Comparison of ENCODE assay signal across 9 mouse cellular contexts in the genomic region with DNA sequence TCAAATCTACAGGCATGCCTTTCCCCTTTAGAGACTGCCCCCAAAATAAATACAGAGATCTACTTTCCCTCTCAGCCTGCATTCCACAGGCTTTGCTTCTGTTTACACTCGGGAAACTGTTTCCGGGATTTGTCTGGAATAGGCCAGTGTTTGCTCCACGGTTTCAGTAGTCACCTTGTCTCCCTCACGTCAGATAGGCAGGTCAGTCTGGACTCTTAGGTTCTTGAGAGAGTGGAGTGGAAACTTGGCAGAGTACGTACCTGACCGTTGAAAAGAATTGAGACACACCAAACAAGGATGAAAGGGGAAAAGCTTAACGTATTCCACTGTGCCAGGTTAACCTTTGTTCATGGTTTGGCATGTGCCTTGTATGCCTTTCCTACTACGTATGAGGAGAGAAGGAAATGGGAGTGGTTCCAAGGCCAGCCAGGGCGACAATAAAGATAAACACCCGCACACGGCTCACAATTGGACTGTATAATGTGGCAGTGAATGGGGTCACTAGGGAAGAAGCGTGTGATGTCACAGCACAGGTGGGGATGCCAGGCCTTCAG. TPM values are rescaled to one million over a fixed set of nuclear protein-coding genes. Genes with fewer than 3 reads are reported as not detected.
DNase-seq lines count a peak whose midpoint lies in the region; ATAC-seq and TF ChIP-seq lines count a peak whose summit lies in the region.
"Had no signal": no experiment of that assay in that cellular context is flagged by ENCODE, and none has a peak within 500 bp of the region (broad histone marks: within the 10 kb centered on the region; RNA-seq: fewer than 3 reads in every experiment).

No protein-coding gene starts in this region.

- 0 out of 2 replicates have a peak overlapping the region, but pooled peaks have one; percentile 9 for H3K9ac ChIP-seq in embryonic facial prominence, embryonic 14.5 days (ENCODE audit: low read depth, low read length)
- H3K9ac ChIP-seq in intestine, postnatal 0 days (ENCODE audit: low read depth, low read length): peak overlapping the region; percentile 35

- WGBS in embryonic facial prominence, embryonic 14.5 days: 42% methylated on average over 12 of the region's 12 CpGs
- WGBS in intestine, postnatal 0 days: 12% methylated on average over 12 of the region's 12 CpGs

- peak overlapping the region; percentile 22 for H3K4me3 ChIP-seq in brown adipose tissue, adult 24 weeks (ENCODE audit: insufficient read depth, low read depth, low read length)
- no peak overlapping the region for H3K4me3 ChIP-seq in embryonic facial prominence, embryonic 14.5 days (ENCODE audit: low read depth, low read length)
- H3K4me3 ChIP-seq in intestine, postnatal 0 days (ENCODE audit: low read depth, low read length): 0 out of 2 replicates have a peak overlapping the region, but pooled peaks have one; percentile 7
- H3K4me3 ChIP-seq: myocyte had no signal

- TF ChIP-seq CTCF in intestine, postnatal 0 days (IDR thresholded peaks at IDR 0.05; ENCODE audit: low read depth): no peak

- H3K4me1 ChIP-seq in brown adipose tissue, adult 24 weeks (ENCODE audit: control insufficient read depth, insufficient read depth, insufficient read length, low read length): peaks cover 10% of the 10 kb centered on the region; the same call in 1 of the 2 replicates
- peaks cover 5% of the 10 kb centered on the region; the same call in 1 of the 2 replicates for H3K4me1 ChIP-seq in embryonic facial prominence, embryonic 14.5 days (ENCODE audit: control insufficient read depth, insufficient read depth, low read length)
- peaks cover 2% of the 10 kb centered on the region; the same call in 1 of the 2 replicates for H3K4me1 ChIP-seq in intestine, postnatal 0 days (replicated peaks; ENCODE audit: control insufficient read depth, insufficient read depth, low read length)

- peak; percentile 60; the same call in 1 of the 2 replicates for ATAC-seq in embryonic facial prominence, embryonic 14.5 days (ENCODE audit: low read depth)
- ATAC-seq in intestine, postnatal 0 days: peak; percentile 96

- H3K36me3 ChIP-seq in embryonic facial prominence, embryonic 14.5 days (ENCODE audit: control insufficient read depth, insufficient read depth, low read length): no peaks in the 10 kb centered on the region
- H3K36me3 ChIP-seq in intestine, postnatal 0 days (ENCODE audit: control insufficient read depth, insufficient read depth): no peaks in the 10 kb centered on the region

- no peaks in the 10 kb centered on the region for H3K9me3 ChIP-seq in embryonic facial prominence, embryonic 14.5 days (ENCODE audit: control insufficient read depth, low read length)
- no peaks in the 10 kb centered on the region for H3K9me3 ChIP-seq in intestine, postnatal 0 days (ENCODE audit: control insufficient read depth)

- peak overlapping the region; percentile 88 for H3K27ac ChIP-seq in brown adipose tissue, adult 24 weeks (replicated peaks; ENCODE audit: low read depth, low read length)
- peak overlapping the region; percentile 63; the same call in 1 of the 2 replicates for H3K27ac ChIP-seq in embryonic facial prominence, embryonic 14.5 days (replicated peaks; ENCODE audit: low read depth, low read length)
- peak overlapping the region; percentile 83 for H3K27ac ChIP-seq in intestine, postnatal 0 days (ENCODE audit: low read depth, low read length)

- DNase-seq in embryonic facial prominence, embryonic 14.5 days (ENCODE audit: low spot score): peak; percentile 57
- peak; percentile 81 to 89 for DNase-seq in lung, adult 18-20 months
- DNase-seq in layer of hippocampus, adult 11-12 months (ENCODE audit: low spot score): no peak
- no peak for DNase-seq in cerebellum, postnatal 14 days
- DNase-seq in urinary bladder, postnatal 10 days (ENCODE audit: low spot score): no peak
- DNase-seq in ovary, postnatal 14 days (ENCODE audit: low spot score): no peak

- H3K4me2 ChIP-seq in embryonic facial prominence, embryonic 14.5 days (ENCODE audit: low read depth, low read length): peak overlapping the region; percentile 21; the same call in 1 of the 2 replicates
- H3K4me2 ChIP-seq in intestine, postnatal 0 days (replicated peaks; ENCODE audit: low read depth): peak overlapping the region; percentile 54

- no peaks in the 10 kb centered on the region for H3K27me3 ChIP-seq in embryonic facial prominence, embryonic 14.5 days (replicated peaks; ENCODE audit: control insufficient read depth, insufficient read depth, low read length)
- no peaks in the 10 kb centered on the region for H3K27me3 ChIP-seq in intestine, postnatal 0 days (replicated peaks; ENCODE audit: control insufficient read depth, insufficient read depth, low read length)

RNA-seq across cellular contexts. Expression of a gene that starts 43.0 kb away (rescaled TPM):
- 3.3 and 5.7 TPM in 2 replicates for polyA plus RNA-seq in brown adipose tissue, adult 24 weeks (2012; ENCODE audit: insufficient read depth, insufficient read length, missing spikeins)
- polyA plus RNA-seq in embryonic facial prominence, embryonic 14.5 days (2014; fragmentation: Nextera tagmentation; extraction: Ambion mirVana): 44.3 and 44.5 TPM in 2 replicates
- polyA plus RNA-seq in intestine, postnatal 0 days (2015; fragmentation: Nextera tagmentation; extraction: Ambion mirVana): 31.3 and 33.4 TPM in 2 replicates

Comparison
In these comparisons a context has a peak if more than half of its experiments do, and no peak if none do; other contexts are left out.
1. DNase-seq: peak in embryonic facial prominence, embryonic 14.5 days (single experiment) and lung, adult 18-20 months (2 of 2); none in layer of hippocampus, adult 11-12 months (single experiment), cerebellum, postnatal 14 days (0 of 2), urinary bladder, postnatal 10 days (single experiment) and ovary, postnatal 14 days (single experiment).
2. Peak in every context shown above with its lines, with median percentiles within 50 percentile points of each other: H3K27ac ChIP-seq.